Mouse (Mus musculus) heart, embryonic 16.5 days (tissue): ENCODE measurements at regions not wholly inside any gene's neighbourhood (a gene's known extent, or its start where the extent isn't known, plus 50 kb on each side); places are given as distances from the start of the nearest gene placed in this dataset.
"Not testable (repeated sequence)": the region's sequence is repeated elsewhere in the genome, so short reads cannot be mapped to it uniquely, and the experiment has no call there.

Experiments used
- ATAC-seq: fragments of 200-750 bp; cut with Nextera tagmentation; replicated peaks from 2 replicates; pipeline ENCODE4 v1.8.0; 2017; ENCODE audit warnings: moderate number of reproducible peaks; ENCODE audit not compliant: insufficient read depth, low FRiP score; ENCODE audit errors: extremely low read depth
- H3K27ac ChIP-seq: fragments of 300-500 bp; sonication (generic); 2 replicates; pipeline ENCODE4 v1.5.1; 2014; ENCODE audit warnings: mild to moderate bottlenecking, low read length, control low read depth, moderate library complexity
- H3K27me3 ChIP-seq: fragments of 300-500 bp; sonication (generic); 2 replicates; pipeline ENCODE4 v1.6.1; 2014; ENCODE audit warnings: low read length, mixed read lengths; ENCODE audit not compliant: control insufficient read depth, insufficient read depth
- H3K36me3 ChIP-seq: fragments of 300-500 bp; sonication (generic); 2 replicates; pipeline ENCODE4 v1.6.1; 2014; ENCODE audit not compliant: control insufficient read depth, insufficient read depth
- H3K4me1 ChIP-seq: fragments of 300-500 bp; sonication (generic); 2 replicates; pipeline ENCODE4 v1.6.1; 2014; ENCODE audit warnings: low read length, mixed read lengths; ENCODE audit not compliant: control insufficient read depth, insufficient read depth
- H3K4me2 ChIP-seq: fragments of 300-500 bp; sonication (generic); 2 replicates; pipeline ENCODE4 v1.6.1; 2014; ENCODE audit warnings: low read depth, mild to moderate bottlenecking, control low read depth, low read length
- H3K4me3 ChIP-seq: fragments of 300-500 bp; sonication (generic); 2 replicates; pipeline ENCODE4 v1.5.1; 2014; ENCODE audit warnings: mild to moderate bottlenecking, control low read depth, low read length
- H3K9ac ChIP-seq: fragments of 300-500 bp; sonication (generic); 2 replicates; pipeline ENCODE4 v1.6.1; 2014; ENCODE audit warnings: low read length, control low read depth
- H3K9me3 ChIP-seq: fragments of 300-500 bp; sonication (generic); replicated peaks from 2 replicates; pipeline ENCODE4 v1.6.1; 2016; ENCODE audit warnings: low read length; ENCODE audit not compliant: control insufficient read depth
- WGBS: fragments of 180-500 bp; shearing (Covaris S2); extraction: QIAGEN DNeasy Blood & Tissue Kit; methylation state at CpG from one replicate; pipeline ENCODE4 v1.1.7; 2014; 5-methylcytosine and 5-hydroxymethylcytosine counted together

GRCm38 (mm10) chr12:113981613-113982012 is 437.9 kb downstream of the Adam6a start:
- not testable (repeated sequence) for H3K27ac ChIP-seq, H3K4me3 ChIP-seq, H3K36me3 ChIP-seq, H3K9ac ChIP-seq, H3K27me3 ChIP-seq, ATAC-seq, H3K9me3 ChIP-seq, H3K4me1 ChIP-seq, H3K4me2 ChIP-seq
- WGBS: 34% methylated on average over 10 of the region's 10 CpGs

DNA sequence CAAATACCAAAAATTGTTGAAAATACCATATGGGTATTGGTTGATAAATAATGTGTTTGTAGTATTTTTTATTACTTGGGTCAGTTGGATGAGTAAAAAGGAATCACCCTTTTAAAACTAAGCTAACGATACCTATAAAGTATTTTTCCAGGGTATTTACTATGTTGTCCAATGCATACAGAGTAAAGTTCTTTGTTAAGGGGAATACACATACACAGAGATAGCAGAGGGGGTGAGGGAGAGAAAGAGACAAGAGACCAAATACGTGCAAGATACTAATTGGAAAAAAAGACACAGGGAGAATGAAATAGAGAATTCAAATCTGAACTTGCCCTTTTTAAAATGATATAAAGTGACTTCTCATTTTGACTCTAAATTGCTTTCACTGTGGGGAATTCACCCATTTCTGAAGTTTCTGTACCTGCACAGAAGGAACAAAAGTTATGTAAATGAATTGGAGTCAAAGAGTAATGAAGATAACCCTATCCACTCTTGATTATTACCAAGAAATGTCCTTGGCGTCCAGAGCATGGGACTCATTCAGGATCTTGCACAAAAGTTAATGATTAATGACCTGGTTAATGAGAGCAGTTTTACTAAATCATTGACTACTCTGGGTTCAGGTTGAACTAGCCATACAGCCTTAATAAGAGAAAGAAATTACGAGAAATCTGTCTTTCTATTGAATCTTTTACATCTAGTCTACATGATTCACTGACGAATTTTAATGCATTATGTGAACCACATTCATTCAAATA is 443.7 kb downstream of the Adam6a start:
- 58% methylated on average over 5 of the region's 5 CpGs for WGBS
- H3K4me2 ChIP-seq: no peak overlapping the region
- peaks cover under 1% of the 10 kb centered on the region; the same call in 1 of the 2 replicates for H3K9me3 ChIP-seq
- H3K9ac ChIP-seq: no peak overlapping the region
- H3K36me3 ChIP-seq: no peaks in the 10 kb centered on the region
- no peak overlapping the region for H3K27ac ChIP-seq
- no peak for ATAC-seq
- no peaks in the 10 kb centered on the region for H3K27me3 ChIP-seq
- no peaks in the 10 kb centered on the region for H3K4me1 ChIP-seq
- no peak overlapping the region for H3K4me3 ChIP-seq

DNA sequence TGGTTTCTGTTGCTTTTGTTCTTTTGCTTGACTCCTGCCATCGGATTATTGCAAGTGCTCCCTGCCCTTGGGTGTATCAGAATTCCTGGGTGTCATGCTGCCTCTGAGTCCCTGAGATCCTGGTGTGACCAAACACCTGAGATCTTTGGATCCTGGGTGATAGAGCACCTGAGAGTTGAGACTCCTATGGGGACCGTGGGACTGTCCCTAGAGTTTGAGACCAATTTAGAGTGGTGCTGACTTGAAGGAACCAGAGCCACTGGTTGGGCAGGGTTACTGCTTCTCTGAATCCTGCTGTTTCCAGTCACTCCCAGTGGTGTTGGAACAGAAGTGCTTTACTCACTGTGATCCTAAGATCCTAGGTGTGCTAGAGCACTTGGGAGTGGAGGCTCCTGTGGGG is 448.7 kb downstream of the Adam6a start:
- Histone ChIP-seq H3K4me2 (no peak overlapping the region), H3K27me3 (no peaks in the 10 kb centered on the region), H3K27ac (no peak overlapping the region), H3K36me3 (no peaks in the 10 kb centered on the region), H3K4me3 (no peak overlapping the region), H3K9me3 (peaks cover 3% of the 10 kb centered on the region; the same call in 1 of the 2 replicates), H3K4me1 (no peaks in the 10 kb centered on the region), H3K9ac (no peak overlapping the region)
- no peak for ATAC-seq
- 76% methylated on average over 2 of the region's 2 CpGs for WGBS

- peak; percentile 49; the same call in 1 of the 2 replicates for ATAC-seq
- not testable (repeated sequence) for H3K27me3 ChIP-seq, H3K9me3 ChIP-seq, H3K4me2 ChIP-seq, H3K9ac ChIP-seq, H3K4me1 ChIP-seq, H3K27ac ChIP-seq, H3K36me3 ChIP-seq, H3K4me3 ChIP-seq
- WGBS: 37% methylated on average over 3 of the region's 3 CpGs
Measured at GRCm38 (mm10) chr12:113994284-113994683, 450.6 kb downstream of the Adam6a start.

GRCm38 (mm10) chr12:114008491-114008890 is 464.8 kb downstream of the Adam6a start:
- not testable (repeated sequence) for H3K4me2 ChIP-seq, H3K4me3 ChIP-seq

GRCm38 (mm10) chr12:114009391-114009790 is 465.7 kb downstream of the Adam6a start:
- no peaks in the 10 kb centered on the region for H3K4me1 ChIP-seq
- no peaks in the 10 kb centered on the region for H3K36me3 ChIP-seq
- H3K4me2 ChIP-seq: no peak overlapping the region
- no peaks in the 10 kb centered on the region for H3K27me3 ChIP-seq
- no peak overlapping the region for H3K27ac ChIP-seq
- no peak overlapping the region for H3K9ac ChIP-seq
- 65% methylated on average over 2 of the region's 2 CpGs for WGBS
- no peak for ATAC-seq
- no peaks in the 10 kb centered on the region for H3K9me3 ChIP-seq
- H3K4me3 ChIP-seq: no peak overlapping the region

More at GRCm38 (mm10) chr12:114008491-114008890, 464.8 kb downstream of the Adam6a start:
- H3K9ac ChIP-seq, H3K27me3 ChIP-seq, H3K36me3 ChIP-seq, H3K9me3 ChIP-seq, H3K27ac ChIP-seq, ATAC-seq, H3K4me1 ChIP-seq: not testable (repeated sequence)

DNA sequence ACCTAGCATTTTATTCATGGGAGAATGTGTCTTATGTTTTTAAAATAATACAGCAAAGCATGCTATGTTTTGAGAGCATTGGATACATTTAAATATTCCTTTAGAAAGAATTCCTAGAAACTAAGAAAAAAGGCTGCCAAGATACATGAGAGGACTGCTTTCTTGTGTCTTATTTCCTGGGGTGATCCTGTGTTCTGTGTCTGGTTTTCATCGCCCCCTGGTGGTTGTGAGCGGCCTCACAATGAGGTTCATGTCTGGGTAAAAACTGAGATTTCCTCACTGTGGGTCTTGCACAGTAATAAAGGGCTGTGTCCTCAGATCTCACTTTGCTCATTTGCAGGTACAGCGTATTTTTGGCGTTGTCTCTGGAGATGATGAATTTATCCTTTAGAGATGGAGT is 469.2 kb downstream of the Adam6a start:
- H3K9me3 ChIP-seq, ATAC-seq: not testable (repeated sequence)
- 15% methylated on average over 4 of the region's 4 CpGs for WGBS

GRCm38 (mm10) chr12:114037011-114037410 is 493.3 kb downstream of the Adam6a start:
- 61% methylated on average over 2 of the region's 2 CpGs for WGBS
- H3K27me3 ChIP-seq, H3K4me1 ChIP-seq, H3K4me3 ChIP-seq, H3K9ac ChIP-seq, ATAC-seq, H3K36me3 ChIP-seq, H3K9me3 ChIP-seq, H3K4me2 ChIP-seq, H3K27ac ChIP-seq: not testable (repeated sequence)

More for the DNA sequence above, 469.2 kb downstream of the Adam6a start:
- H3K4me1 ChIP-seq, H3K27me3 ChIP-seq, H3K4me3 ChIP-seq, H3K4me2 ChIP-seq, H3K36me3 ChIP-seq, H3K9ac ChIP-seq, H3K27ac ChIP-seq: not testable (repeated sequence)

GRCm38 (mm10) chr12:114047991-114048390 is 504.3 kb downstream of the Adam6a start:
- 58% methylated on average over 8 of the region's 8 CpGs for WGBS
- H3K9me3 ChIP-seq, H3K4me2 ChIP-seq, H3K4me3 ChIP-seq, H3K4me1 ChIP-seq, H3K36me3 ChIP-seq, H3K27ac ChIP-seq, ATAC-seq, H3K9ac ChIP-seq, H3K27me3 ChIP-seq: not testable (repeated sequence)
